Mouse (Mus musculus) lung, postnatal 36 days (tissue): ENCODE results near the gene Cacna1c.

Experiments
- DNase-seq: peaks from one replicate; pipeline ENCODE4 v3.0.0; 2022; ENCODE audit warnings: mixed read lengths

Gene Cacna1c

DNA sequence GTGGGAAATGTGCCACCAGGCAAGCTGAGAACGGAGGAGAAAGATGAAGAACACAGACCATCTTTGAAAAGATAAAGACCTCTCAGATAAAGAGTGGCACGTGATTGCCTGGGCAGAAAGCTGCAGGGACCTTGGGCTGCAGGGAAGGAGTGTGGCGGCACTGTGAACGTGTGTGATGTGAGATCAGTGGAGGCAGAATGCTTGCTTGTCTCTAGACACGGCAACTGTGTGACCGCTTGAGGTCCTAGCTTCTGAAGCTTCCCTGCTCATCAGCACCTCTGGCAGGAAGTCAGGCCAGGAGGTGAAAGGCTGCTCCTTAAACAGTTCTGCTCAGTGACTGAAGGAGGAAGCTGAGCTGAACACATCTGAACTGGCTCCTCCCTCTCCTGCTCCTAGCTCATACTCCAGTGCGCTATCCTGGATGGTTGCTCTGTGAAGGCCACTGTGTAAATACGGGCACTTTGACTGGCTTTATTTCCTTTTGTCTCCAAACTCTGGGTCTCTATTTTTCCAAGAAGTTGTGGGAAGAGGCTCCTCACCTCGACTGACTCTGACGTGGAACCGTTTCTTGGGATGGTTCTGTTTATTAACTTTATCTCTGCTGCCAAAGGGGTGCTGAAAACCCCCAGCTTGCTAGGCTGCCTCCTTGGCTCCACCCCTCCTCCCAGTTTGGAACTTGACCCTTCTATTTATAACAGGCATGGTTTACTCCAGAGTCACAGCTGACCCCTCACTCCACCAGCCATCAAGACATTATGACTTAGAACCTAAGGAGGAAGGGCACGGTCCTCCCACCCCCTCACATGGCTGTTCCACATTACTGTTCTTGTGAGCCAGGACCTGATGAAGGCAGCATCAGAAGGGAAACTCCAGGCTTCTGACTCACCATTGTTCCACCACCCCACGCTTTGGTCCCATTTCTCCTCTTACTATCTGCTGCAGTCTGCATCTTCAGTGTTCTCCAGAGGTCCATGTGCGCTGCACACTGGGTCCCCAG, 357.0 kb downstream of the Cacna1c start:
- DNase-seq = peak; percentile 37

DNA sequence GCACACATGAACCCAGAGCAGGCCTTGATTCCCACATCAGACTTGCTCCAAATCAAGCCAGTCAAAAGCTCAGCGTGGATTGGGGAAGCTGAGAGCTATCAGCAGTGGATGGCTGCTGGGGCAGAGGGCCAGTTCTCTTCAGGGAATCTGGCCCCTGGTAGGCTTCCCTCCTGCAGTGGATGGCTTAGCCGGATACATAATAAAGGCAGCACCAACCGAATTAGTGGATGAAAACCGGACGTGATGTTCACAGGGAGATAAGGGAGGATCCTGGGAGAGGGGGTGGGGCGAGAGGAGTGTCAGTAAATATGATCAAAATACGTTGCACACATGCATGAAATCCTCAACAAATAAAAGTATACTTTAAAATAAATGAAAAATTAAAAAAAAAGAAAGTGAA, 359.5 kb downstream of the Cacna1c start:
- no peak for DNase-seq

- DNase-seq = peak; percentile 75
Measured at GRCm38 (mm10) chr6:118834046-118834445, 362.2 kb downstream of the Cacna1c start.

- peak; percentile 30 for DNase-seq
Measured at GRCm38 (mm10) chr6:118833049-118833448, 363.2 kb downstream of the Cacna1c start.

DNA sequence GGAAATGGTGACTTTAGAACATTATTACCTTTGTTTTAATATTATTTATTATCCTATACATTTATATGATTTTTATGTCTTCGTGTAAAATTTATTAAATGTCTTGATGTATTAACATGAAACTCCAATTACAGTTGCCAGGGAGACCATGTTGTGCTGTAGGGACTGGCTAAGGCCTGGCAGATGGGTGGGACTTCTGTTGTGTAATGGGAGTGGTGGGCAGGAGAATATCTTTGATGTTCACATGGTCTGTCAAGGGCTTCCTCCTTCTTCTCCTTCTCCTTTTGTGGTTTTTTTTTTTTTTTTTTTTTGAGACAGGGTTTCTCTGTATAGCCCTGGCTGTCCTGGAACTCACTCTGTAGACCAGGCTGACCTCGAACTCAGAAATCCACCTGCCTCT, 363.6 kb downstream of the Cacna1c start:
- no peak for DNase-seq

- no peak for DNase-seq
Measured at GRCm38 (mm10) chr6:118830851-118831250, 365.4 kb downstream of the Cacna1c start.

DNA sequence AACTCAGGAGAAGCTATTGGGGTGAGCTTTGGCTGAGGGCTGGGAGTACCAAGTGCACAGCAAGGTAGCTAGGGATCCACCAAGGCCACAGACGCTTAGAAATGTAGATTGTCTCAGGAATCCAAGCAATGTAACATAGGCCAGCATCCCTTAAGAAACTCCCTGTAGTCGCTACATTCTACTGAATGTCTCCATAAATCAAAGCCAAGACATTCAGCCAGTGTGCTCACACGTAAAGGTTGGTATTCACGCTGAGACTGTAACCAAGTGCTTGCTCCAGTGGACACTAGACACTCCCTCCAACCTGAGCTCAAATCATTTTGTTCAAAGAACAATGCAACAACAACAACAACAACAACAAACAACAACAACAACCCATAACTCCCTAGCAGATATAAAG, 368.0 kb downstream of the Cacna1c start:
- no peak for DNase-seq

DNA sequence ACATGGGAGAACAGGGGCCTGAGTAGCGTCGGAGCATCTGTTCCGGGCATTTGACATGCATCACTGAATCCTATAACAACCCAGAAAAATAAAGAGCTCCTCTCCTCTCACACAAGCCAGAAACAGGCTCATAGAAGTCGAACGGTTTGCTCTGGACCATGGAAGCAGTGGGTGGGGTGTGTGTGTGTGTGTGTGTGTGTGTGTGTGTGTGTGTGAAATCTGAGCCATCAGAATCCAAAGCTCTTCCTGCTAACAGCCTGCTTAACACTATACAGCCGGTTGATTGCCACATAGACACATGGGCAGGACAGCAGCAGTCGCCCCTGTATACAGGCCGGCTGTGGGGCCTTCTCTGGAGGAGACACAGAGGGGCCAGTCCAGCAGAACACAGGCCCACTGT, 368.7 kb downstream of the Cacna1c start:
- no peak for DNase-seq

- DNase-seq = peak; percentile 64
Measured at GRCm38 (mm10) chr6:118825400-118825871, 370.8 kb downstream of the Cacna1c start.

DNA sequence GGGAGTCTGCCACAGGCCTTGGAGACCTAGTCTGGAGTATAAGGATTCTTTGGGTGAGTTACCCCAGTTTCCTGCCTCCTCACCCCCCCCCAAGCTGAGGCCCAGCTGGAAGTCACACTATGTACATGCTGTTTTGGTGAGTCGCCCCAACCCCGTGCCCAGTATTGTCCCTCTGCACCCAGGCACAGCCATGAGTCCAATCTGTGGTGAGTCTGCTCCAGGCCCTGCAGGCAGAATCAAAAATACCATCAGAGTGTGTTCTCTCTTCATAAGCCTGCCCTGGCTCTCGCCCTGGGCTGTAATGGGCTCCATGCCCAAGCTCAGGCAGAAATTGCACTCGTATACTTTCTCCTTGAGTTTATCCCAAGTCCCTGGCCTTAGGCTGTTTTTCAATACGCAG, 374.7 kb downstream of the Cacna1c start:
- no peak for DNase-seq

DNA sequence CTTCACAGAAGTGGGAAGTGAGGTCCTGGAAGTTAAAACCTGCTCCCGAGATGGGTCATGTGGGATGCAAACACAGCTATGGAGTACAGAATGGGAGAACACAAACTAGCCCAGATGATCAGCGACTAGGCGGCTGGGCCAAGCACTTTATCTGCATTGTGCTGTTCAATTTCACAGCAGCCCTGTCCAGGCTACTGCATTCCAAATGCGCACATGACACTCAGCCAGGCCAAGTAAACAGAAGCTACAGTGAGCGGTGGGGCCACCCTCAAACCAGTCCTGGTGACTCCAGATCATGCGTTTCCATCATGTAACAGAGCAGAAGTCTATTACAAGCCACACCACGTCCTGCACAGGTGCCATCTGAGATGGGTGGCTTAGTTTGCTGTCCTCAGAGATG, 376.6 kb downstream of the Cacna1c start:
- no peak for DNase-seq

- DNase-seq = peak; percentile 73
Measured at GRCm38 (mm10) chr6:118817928-118818503, 378.2 kb downstream of the Cacna1c start.

DNA sequence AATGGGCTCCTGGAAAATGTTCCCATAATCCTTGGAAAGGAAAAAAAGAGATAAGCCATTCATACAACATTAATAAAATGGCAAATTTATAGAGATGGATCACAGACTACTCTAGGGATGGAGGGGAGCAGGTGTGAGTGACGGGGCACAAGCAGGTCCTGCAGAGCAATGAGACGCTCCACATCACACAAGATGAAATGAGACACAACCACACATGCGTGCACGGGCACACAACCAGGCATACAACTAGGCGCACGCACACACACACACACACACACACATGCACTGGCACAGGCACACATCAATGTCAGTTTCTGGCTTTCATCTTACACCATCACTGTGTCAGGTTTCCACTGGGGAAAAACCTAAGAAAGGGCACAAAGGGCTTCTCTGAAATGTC, 380.0 kb downstream of the Cacna1c start:
- no peak for DNase-seq

DNA sequence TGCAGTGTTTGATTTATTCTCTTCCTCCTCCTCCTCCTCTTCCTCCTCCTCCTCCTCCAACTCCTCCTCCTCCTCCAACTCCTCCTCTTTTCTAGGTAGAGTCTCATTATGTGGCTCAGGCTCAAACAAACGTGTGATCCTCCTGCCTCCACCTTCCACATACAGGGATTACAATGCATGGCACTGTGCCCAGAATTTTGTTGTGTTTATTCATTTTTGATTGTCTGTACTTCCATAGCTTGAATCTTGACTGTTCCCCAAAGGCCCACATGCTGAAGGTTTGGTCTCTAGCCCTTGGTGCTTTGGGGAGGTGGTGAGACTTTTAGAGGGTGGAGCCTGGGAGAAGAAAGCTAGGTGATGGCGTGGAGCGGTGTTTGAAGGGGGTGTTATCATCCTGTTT, 383.7 kb downstream of the Cacna1c start:
- no peak for DNase-seq

GRCm38 (mm10) chr6:118812007-118812406, 384.2 kb downstream of the Cacna1c start:
- no peak for DNase-seq

- DNase-seq = no peak
Measured at GRCm38 (mm10) chr6:118810834-118811233, 385.4 kb downstream of the Cacna1c start.

- no peak for DNase-seq
Measured at GRCm38 (mm10) chr6:118805139-118805538, 391.1 kb downstream of the Cacna1c start.

- DNase-seq = no peak
Measured at GRCm38 (mm10) chr6:118802286-118802685, 393.9 kb downstream of the Cacna1c start.

- no peak for DNase-seq
Measured at GRCm38 (mm10) chr6:118796393-118796792, 399.8 kb downstream of the Cacna1c start.

DNA sequence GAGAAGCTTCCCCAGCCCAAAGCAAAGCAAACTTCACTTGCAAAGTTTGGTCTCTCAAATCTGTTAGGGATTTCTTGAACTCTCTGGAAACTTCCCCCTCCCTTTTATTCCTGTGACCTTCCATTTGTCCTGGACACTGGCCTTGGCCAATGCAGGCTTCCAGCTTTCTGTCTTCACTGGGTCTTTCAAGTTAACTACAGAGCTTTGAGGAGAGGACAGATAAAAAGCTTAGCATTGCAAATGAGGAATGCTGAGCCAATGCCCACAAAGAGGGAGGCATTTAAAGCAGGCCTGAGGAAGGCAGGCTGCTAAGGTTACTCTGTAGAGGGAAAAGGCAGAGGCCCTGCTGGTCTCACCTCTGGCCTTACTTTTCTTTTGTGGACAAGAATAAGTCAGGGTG, 400.5 kb downstream of the Cacna1c start:
- DNase-seq = no peak

DNA sequence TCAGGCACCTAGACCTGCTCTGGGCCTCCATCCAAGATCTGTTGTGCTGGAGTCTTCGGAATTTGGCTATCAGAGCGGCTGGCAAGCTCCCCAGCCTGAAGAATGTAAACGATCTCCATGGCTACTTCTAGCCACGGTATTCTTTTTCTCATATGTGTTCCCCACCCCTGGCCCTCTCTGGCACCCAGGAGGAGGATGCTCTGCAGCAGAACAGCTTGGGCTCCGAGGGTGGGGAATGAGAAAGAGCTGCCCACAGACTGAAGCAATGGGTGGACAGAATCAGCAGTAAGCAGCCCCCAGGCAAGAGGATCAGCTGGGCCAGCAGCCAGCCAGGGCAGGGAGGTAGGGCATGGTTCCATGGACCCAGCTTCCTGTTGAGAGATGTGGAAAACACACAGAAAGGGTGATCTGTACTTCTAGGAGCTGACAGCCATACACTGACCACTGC, 404.3 kb downstream of the Cacna1c start:
- peak; percentile 81 for DNase-seq

DNA sequence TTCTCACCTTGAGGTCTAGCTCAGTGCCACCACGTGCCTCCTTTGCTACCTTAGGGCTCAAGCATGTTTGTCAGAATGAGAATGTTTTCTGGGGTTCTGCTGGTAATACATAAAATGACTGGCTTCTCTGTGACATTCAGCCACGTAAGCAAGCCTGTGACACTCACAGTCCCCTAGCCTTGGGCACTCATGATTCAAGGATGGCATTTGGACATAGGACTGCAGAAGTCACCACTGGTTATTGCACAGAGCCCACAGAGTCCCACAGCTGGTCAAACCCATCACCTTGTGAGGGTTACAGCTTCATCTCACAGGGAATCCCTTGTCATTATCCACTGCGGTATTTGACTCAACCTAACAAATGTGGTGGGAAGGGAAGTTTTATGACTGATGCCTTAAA, 408.3 kb downstream of the Cacna1c start:
- DNase-seq = no peak

DNA sequence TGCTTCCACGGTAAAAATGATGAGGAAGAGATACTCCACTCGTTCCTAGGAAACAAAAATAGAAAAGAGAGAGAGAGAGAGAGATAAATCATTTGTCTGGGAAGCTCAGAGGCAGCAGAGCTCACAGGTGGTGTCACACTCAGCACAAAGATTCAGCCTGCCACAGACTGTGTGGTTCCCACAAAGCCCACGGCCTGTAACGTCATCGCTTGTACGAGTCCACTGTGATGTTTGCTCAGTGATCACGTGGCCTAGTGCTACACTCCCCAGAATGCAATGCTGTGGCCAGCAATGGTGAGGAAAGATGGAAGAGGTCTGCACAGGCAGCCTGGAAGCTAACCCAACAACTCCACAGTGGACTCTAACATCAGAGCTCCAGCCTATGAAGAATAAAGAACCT, 415.9 kb downstream of the Cacna1c start:
- DNase-seq = no peak

DNA sequence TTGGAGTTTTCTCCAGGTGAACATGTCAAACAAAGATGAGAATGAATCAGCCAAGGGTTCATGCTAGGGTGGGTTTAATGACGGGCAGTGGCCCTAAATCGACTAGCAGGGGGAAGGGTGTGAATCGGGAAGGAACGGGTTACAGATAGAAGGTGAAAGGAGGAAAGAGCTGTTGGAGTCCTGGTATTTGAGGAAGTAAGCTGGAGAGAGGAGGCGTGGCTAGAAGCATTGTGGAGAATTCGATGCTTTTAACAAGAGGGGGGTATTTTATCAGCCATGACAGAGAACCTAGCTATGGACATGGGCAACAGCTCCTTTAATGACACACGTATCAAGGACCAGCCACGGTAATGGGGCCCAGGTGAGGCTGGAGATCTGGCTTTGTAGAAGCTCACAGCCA, 417.0 kb downstream of the Cacna1c start:
- DNase-seq = no peak
